Mouse (Mus musculus) hindbrain, embryonic 10.5 days (tissue): ENCODE results near the gene Immp2l. TPM values are rescaled to one million over a fixed set of nuclear protein-coding genes. Genes with fewer than 3 reads are reported as not detected.

ENCODE experiments used
- DNase-seq: peaks from one replicate; pipeline ENCODE4 v3.0.0-alpha.2; 2017; ENCODE audit warnings: low spot score
- H3K27ac ChIP-seq: fragments of 300-500 bp; sonication (generic); 2 replicates; pipeline ENCODE4 v1.5.1; 2016; ENCODE audit warnings: mild to moderate bottlenecking, moderate library complexity
- H3K27me3 ChIP-seq: fragments of 300-500 bp; sonication (generic); 2 replicates; pipeline ENCODE4 v1.6.1; 2016; ENCODE audit warnings: mild to moderate bottlenecking; ENCODE audit not compliant: poor library complexity, insufficient read depth, severe bottlenecking
- H3K36me3 ChIP-seq: fragments of 300-500 bp; sonication (generic); 2 replicates; pipeline ENCODE4 v1.6.1; 2016; ENCODE audit warnings: mild to moderate bottlenecking, moderate library complexity
- H3K4me1 ChIP-seq: fragments of 300-500 bp; sonication (generic); replicated peaks from 2 replicates; pipeline ENCODE4 v1.6.1; 2016; ENCODE audit warnings: mild to moderate bottlenecking
- H3K4me3 ChIP-seq: fragments of 300-500 bp; sonication (generic); 2 replicates; pipeline ENCODE4 v1.5.1; 2016; ENCODE audit warnings: mild to moderate bottlenecking, moderate library complexity
- H3K9me3 ChIP-seq: fragments of 300-500 bp; sonication (generic); 2 replicates; pipeline ENCODE4 v1.6.1; 2016; ENCODE audit warnings: mild to moderate bottlenecking, moderate library complexity
- WGBS: fragments of 180-500 bp; shearing (Covaris S2); methylation state at CpG from one replicate; pipeline ENCODE4 v1.1.7; 2016; 5-methylcytosine and 5-hydroxymethylcytosine counted together
- polyA plus RNA-seq: library from polyadenylated mRNA; unstranded; fragments of >200 nt; fragmentation: Nextera tagmentation; extraction: Ambion mirVana; gene quantifications from 2 replicates; pipeline ENCODE4 v1.2.1, GENCODE M21; 2016

The Immp2l gene
- polyA plus RNA-seq, 1 experiment from 2014 or later: 6.9 TPM

DNA sequence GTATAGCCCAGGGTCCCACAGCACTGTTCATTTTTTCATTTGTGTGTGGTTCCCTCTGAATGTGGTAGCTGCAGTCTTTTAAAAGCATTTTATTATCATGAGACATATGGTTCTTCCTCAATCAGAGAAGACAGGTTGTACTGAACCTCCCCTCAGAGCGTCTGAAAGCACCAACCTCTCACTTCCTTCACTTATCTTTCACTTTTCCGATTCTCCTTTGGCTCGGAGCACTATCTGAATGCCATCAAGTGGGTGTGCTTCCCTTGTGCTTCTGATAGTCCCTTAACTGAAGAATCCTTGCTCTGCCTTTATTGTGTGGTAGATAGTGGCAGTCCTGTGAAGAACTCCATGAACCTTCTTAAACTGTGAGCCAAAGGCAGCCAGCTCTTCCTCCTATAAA, 39.4 kb downstream of the Immp2l start:
- no peaks in the 10 kb centered on the region for H3K9me3 ChIP-seq
- 88% methylated on average over 3 of the region's 3 CpGs for WGBS
- no peaks in the 10 kb centered on the region for H3K27me3 ChIP-seq
- no peak overlapping the region for H3K27ac ChIP-seq
- no peaks in the 10 kb centered on the region for H3K36me3 ChIP-seq
- no peak for DNase-seq
- no peaks in the 10 kb centered on the region for H3K4me1 ChIP-seq
- H3K4me3 ChIP-seq: no peak overlapping the region

- no peak overlapping the region for H3K27ac ChIP-seq
- H3K27me3 ChIP-seq: no peaks in the 10 kb centered on the region
- no peaks in the 10 kb centered on the region for H3K4me1 ChIP-seq
- no peak for DNase-seq
- WGBS: 96% methylated on average over 1 of the region's 1 CpGs
- H3K36me3 ChIP-seq: no peaks in the 10 kb centered on the region
- H3K4me3 ChIP-seq: no peak overlapping the region
- H3K9me3 ChIP-seq: no peaks in the 10 kb centered on the region
Measured at GRCm38 (mm10) chr12:41081843-41082242, 58.0 kb downstream of the Immp2l start.

DNA sequence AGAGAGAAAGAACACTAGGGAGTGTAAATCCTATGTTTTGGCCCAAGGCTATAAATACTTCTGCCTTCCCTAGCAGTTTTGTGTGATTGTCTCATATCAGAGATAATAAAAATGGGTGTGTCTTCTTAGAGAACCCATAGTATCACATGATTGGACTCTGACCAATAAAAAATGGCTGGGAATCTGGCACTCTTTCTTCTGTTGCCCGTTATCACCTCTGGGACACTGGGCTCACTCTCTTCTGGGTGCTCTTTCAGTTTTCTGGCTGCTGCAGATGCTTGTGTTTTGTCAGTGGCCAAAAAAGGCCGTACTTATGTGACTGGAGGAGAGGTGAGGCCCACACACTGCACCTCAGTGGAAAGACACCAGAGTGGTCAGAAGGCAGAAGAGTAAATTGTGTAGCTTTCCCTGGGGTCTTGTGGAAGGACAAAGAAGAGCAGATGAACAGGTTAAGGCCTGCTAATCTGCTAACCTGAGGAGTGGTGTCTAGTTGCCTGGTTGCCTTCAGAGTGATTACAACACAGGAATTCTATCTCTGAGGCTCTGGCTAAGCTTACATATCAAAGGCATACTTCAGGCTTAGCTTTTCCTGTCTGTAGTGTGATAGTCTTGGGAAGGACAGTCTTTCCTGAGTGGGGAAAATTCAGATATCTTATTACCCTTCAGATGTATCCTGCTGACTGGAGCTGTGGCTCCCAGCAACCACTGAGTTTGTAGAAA, 60.6 kb downstream of the Immp2l start:
- Histone ChIP-seq H3K27ac (no peak overlapping the region), H3K4me3 (no peak overlapping the region), H3K9me3 (no peaks in the 10 kb centered on the region), H3K27me3 (no peaks in the 10 kb centered on the region), H3K36me3 (no peaks in the 10 kb centered on the region), H3K4me1 (no peaks in the 10 kb centered on the region)
- WGBS: 85% methylated on average over 2 of the region's 2 CpGs
- DNase-seq: no peak

DNA sequence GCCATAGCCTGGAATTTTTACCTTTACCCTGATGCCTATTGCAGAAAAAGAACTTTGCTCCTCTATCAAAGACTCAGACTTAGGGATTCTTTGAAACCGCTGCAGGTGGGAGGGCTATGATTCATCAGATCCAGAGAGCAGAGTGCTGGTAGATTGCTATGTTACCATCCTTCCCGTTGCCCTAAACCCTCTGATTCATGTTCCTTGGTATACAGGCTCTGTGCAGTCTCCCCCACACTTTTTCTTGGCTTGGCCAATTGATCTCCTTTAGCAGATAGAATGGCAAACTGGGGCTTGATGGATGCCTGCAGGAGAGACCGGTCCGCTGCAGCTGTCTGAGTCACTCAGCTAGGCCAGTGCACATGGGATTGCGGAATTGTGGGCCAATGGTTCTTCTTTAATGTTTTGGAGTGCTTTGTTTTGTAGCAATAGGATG, 66.1 kb downstream of the Immp2l start:
- Histone ChIP-seq H3K27ac (no peak overlapping the region), H3K9me3 (no peaks in the 10 kb centered on the region), H3K27me3 (no peaks in the 10 kb centered on the region), H3K4me1 (no peaks in the 10 kb centered on the region), H3K36me3 (no peaks in the 10 kb centered on the region), H3K4me3 (no peak overlapping the region)
- WGBS: 90% methylated on average over 5 of the region's 5 CpGs
- DNase-seq: no peak

DNA sequence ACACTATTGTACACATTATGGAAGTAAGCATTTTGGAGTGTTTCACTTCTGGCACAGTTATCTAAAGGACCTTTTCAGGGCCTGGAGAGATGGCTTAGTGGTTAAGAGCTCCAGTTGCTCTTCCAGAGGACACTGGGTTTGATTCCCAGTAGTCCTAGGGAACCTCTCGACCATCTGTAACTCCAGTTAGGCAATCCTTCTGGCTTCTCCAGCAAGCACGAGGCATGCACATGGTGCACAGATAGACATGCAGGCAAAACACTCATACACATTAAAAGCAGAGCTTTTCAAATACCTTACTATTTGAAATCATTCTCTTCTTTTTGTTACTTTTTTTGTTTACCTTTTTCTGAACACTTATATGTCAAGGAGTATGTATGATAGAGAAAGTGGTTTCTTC, 66.9 kb downstream of the Immp2l start:
- Histone ChIP-seq H3K4me3 (no peak overlapping the region), H3K27me3 (no peaks in the 10 kb centered on the region), H3K4me1 (no peaks in the 10 kb centered on the region), H3K27ac (no peak overlapping the region), H3K9me3 (no peaks in the 10 kb centered on the region), H3K36me3 (no peaks in the 10 kb centered on the region)
- DNase-seq: no peak
- WGBS: 85% methylated on average over 2 of the region's 2 CpGs

GRCm38 (mm10) chr12:41091316-41091715, 67.4 kb downstream of the Immp2l start:
- WGBS: 73% methylated on average over 2 of the region's 2 CpGs
- H3K9me3 ChIP-seq: no peaks in the 10 kb centered on the region
- no peaks in the 10 kb centered on the region for H3K27me3 ChIP-seq
- no peaks in the 10 kb centered on the region for H3K4me1 ChIP-seq
- DNase-seq: no peak
- no peaks in the 10 kb centered on the region for H3K36me3 ChIP-seq
- H3K27ac ChIP-seq: no peak overlapping the region
- H3K4me3 ChIP-seq: no peak overlapping the region

DNA sequence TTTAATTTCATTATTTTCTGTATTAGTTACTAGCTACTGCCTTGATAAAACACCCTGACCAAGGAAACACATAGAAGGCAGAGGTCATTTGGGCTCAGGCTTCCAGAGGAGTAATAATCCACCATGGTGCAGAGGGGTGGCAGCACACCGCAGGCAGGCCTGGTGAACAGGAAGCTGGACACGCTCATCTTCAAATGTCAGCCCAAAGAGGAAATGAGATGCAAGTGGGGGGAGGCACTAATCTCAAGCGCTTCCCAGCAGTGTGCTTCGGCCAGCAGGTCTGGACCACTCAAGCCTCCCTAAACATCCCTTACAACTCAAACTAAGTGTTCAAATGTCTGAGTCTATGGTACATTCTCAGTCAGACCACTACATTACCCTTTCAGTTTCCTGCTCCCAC, 72.2 kb downstream of the Immp2l start:
- Histone ChIP-seq H3K36me3 (no peaks in the 10 kb centered on the region), H3K4me1 (no peaks in the 10 kb centered on the region), H3K27me3 (no peaks in the 10 kb centered on the region), H3K9me3 (no peaks in the 10 kb centered on the region), H3K4me3 (no peak overlapping the region), H3K27ac (no peak overlapping the region)
- no peak for DNase-seq
- 60% methylated on average over 4 of the region's 4 CpGs for WGBS

DNA sequence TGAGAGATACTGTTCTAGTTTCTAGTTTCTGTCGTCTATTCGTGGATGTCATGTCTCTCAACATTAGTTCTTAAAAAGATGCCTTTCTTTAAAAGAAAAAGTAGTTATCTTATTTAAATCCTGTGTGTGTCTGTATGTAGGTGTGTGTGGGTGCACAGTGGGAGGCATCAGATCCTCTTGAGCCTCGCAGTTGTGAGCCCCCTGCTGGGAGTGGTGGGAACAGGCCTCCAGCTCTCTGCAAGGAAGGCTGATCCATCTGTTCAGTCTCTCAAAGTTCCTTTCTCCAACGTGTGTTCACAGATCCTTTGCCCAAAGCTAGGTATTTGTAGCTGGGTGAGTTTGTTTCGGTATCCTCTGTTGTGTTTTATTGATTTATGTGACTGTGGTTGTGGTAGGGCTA, 73.5 kb downstream of the Immp2l start:
- Histone ChIP-seq H3K4me3 (no peak overlapping the region), H3K27me3 (no peaks in the 10 kb centered on the region), H3K36me3 (no peaks in the 10 kb centered on the region), H3K27ac (no peak overlapping the region), H3K4me1 (no peaks in the 10 kb centered on the region), H3K9me3 (no peaks in the 10 kb centered on the region)
- DNase-seq: peak; percentile 11
- WGBS: 51% methylated on average over 5 of the region's 5 CpGs

DNA sequence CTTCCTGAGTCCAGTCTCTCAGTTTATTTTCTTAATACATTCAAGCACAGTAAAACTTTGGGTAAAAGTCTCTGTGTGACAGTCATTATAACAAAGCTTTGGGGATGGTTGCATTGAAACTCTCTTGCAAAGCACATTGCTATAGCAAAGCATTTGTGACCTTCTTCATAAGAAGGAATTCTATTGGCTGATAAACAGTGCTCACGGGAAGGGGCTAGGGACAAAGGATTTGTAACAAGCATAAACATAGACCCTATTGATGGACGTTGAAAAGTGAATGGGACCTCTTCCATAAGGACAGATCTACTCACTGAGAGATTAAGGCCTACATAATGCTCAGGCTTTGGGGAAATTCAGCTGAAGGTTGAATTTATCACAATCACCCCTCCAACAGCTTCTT, 85.1 kb downstream of the Immp2l start:
- no peaks in the 10 kb centered on the region for H3K4me1 ChIP-seq
- H3K27me3 ChIP-seq: no peaks in the 10 kb centered on the region
- H3K9me3 ChIP-seq: no peaks in the 10 kb centered on the region
- no peak overlapping the region for H3K4me3 ChIP-seq
- H3K36me3 ChIP-seq: no peaks in the 10 kb centered on the region
- H3K27ac ChIP-seq: no peak overlapping the region
- no peak for DNase-seq
- WGBS: 27% methylated on average over 2 of the region's 2 CpGs

DNA sequence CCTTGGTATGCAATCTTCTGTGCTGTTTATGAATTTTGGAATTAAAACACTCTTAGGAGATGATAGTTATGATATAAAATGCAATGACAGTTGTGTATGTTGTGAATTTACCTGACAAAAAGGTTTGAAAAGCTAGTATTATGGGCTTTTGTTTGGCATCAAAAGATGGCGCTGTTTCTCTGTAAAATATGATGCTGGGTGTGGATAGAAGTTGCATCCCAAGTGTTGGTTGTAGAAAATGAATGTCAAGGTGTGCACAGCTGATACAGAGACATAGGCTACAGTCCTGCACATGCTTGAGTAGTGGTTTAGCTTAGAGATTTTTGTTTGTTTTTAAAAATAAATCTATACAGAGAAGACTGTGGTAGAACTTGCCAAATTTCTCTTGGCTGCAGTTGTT, 87.6 kb downstream of the Immp2l start:
- Histone ChIP-seq H3K9me3 (no peaks in the 10 kb centered on the region), H3K4me3 (no peak overlapping the region), H3K4me1 (no peaks in the 10 kb centered on the region), H3K27me3 (no peaks in the 10 kb centered on the region), H3K27ac (no peak overlapping the region), H3K36me3 (no peaks in the 10 kb centered on the region)
- DNase-seq: no peak
- WGBS: 45% methylated on average over 1 of the region's 1 CpGs

GRCm38 (mm10) chr12:41112137-41112536, 88.2 kb downstream of the Immp2l start:
- DNase-seq: no peak
- H3K4me3 ChIP-seq: no peak overlapping the region
- H3K36me3 ChIP-seq: no peaks in the 10 kb centered on the region
- no peak overlapping the region for H3K27ac ChIP-seq
- H3K9me3 ChIP-seq: no peaks in the 10 kb centered on the region
- H3K27me3 ChIP-seq: no peaks in the 10 kb centered on the region
- 87% methylated on average over 6 of the region's 6 CpGs for WGBS
- H3K4me1 ChIP-seq: no peaks in the 10 kb centered on the region

GRCm38 (mm10) chr12:41118358-41118757, 94.5 kb downstream of the Immp2l start:
- no peaks in the 10 kb centered on the region for H3K4me1 ChIP-seq
- no peaks in the 10 kb centered on the region for H3K9me3 ChIP-seq
- H3K4me3 ChIP-seq: no peak overlapping the region
- no peak for DNase-seq
- H3K27me3 ChIP-seq: no peaks in the 10 kb centered on the region
- H3K27ac ChIP-seq: no peak overlapping the region
- H3K36me3 ChIP-seq: no peaks in the 10 kb centered on the region

DNA sequence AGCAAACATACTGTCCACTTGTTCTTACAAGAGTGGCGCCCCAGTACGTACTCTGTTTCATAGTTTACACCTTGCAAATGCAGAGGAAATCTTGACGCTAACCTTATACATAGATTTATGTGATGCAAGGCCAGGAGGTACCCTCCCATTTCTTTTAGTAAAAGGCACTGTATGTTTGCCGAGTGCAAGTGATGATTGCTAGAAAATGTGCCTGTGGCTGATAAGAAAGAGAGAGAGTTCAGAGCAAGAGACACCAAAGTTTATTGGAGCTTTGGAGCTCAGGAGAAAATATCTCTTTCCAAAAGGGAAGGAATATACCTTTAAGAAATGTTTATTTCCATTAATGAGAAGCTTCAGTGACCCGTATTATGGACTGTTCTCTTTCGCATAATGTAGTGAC, 95.8 kb downstream of the Immp2l start:
- Histone ChIP-seq H3K4me3 (no peak overlapping the region), H3K27me3 (no peaks in the 10 kb centered on the region)
- WGBS: 90% methylated on average over 6 of the region's 6 CpGs

DNA sequence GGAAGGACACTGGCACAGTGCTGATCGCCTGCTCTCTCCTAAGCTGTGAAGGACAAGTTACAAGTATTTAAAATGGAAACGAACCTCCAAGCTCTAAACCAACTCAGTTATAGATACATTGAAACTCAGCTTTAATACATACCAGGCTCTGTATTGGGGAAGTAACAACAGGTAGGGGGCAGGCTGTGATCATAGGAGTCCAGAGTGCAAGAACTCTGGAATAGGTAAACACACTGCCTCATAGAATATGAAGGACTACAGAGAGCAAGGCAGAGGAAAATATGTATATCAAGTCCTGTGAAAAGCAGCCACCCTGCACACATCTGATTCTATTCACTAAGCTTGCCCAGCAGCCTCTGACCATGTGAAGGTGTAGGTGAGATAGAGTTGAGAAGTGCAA, 99.3 kb downstream of the Immp2l start:
- no peaks in the 10 kb centered on the region for H3K27me3 ChIP-seq
- no peaks in the 10 kb centered on the region for H3K9me3 ChIP-seq
- no peaks in the 10 kb centered on the region for H3K4me1 ChIP-seq
- no peaks in the 10 kb centered on the region for H3K36me3 ChIP-seq
- H3K27ac ChIP-seq: no peak overlapping the region
- WGBS: 89% methylated on average over 2 of the region's 2 CpGs
- DNase-seq: no peak
- no peak overlapping the region for H3K4me3 ChIP-seq

More for the DNA sequence above, 95.8 kb downstream of the Immp2l start:
- no peak for DNase-seq
- Histone ChIP-seq H3K4me1 (no peaks in the 10 kb centered on the region), H3K36me3 (no peaks in the 10 kb centered on the region), H3K9me3 (no peaks in the 10 kb centered on the region), H3K27ac (no peak overlapping the region)
